Comparison of ENCODE assay signal across 25 mouse cellular contexts in genomic region chr2:119293776-119294390, GRCm38 (mm10). TPM values are rescaled to one million over a fixed set of nuclear protein-coding genes. Genes with fewer than 3 reads are reported as not detected.
DNase-seq lines count a peak whose midpoint lies in the region; ATAC-seq and TF ChIP-seq lines count a peak whose summit lies in the region.
"Had no signal": no experiment of that assay in that cellular context is flagged by ENCODE, and none has a peak within 500 bp of the region (broad histone marks: within the 10 kb centered on the region; RNA-seq: fewer than 3 reads in every experiment).

No protein-coding gene starts in this region.

- H3K4me1 ChIP-seq in E14TG2a.4 (replicated peaks; ENCODE audit: low read depth, low read length): peaks cover 54% of the 10 kb centered on the region
- H3K4me1 ChIP-seq in midbrain, embryonic 14.5 days (ENCODE audit: control insufficient read depth, insufficient read depth, low read length): peaks cover 9% of the 10 kb centered on the region

- peaks cover 78% of the 10 kb centered on the region for H3K36me3 ChIP-seq in E14TG2a.4 (ENCODE audit: insufficient read depth, low read length)
- peaks cover 69% of the 10 kb centered on the region for H3K36me3 ChIP-seq in midbrain, embryonic 14.5 days (ENCODE audit: control insufficient read depth, insufficient read depth, low read length)

- no peak for ATAC-seq in midbrain, embryonic 14.5 days (ENCODE audit: low FRiP score, low TSS enrichment)
- ATAC-seq: forebrain, embryonic 14.5 days; inflammation-experienced regulatory T-cells, adult 6 months; liver, embryonic 12.5 days; liver, postnatal 0 days; midbrain, embryonic 13.5 days had no signal

- 96% methylated on average over 34 of the region's 34 CpGs for WGBS in midbrain, embryonic 14.5 days

- no peaks in the 10 kb centered on the region for H3K9me3 ChIP-seq in E14TG2a.4 (ENCODE audit: low read length)
- no peaks in the 10 kb centered on the region for H3K9me3 ChIP-seq in midbrain, embryonic 14.5 days (ENCODE audit: control insufficient read depth, low read length)
- H3K9me3 ChIP-seq: hindbrain, embryonic 10.5 days; hindbrain, embryonic 15.5 days; liver, embryonic 12.5 days; midbrain, embryonic 13.5 days; stomach, embryonic 15.5 days had no signal

- no peak overlapping the region for H3K4me2 ChIP-seq in midbrain, embryonic 14.5 days (ENCODE audit: low read length)
- H3K4me2 ChIP-seq: hindbrain, embryonic 15.5 days; liver, embryonic 12.5 days; midbrain, embryonic 13.5 days; stomach, embryonic 15.5 days had no signal

- peaks cover 9% of the 10 kb centered on the region; the same call in 1 of the 2 replicates for H3K27me3 ChIP-seq in E14TG2a.4 (ENCODE audit: insufficient read depth, low read length)
- no peaks in the 10 kb centered on the region for H3K27me3 ChIP-seq in midbrain, embryonic 14.5 days (ENCODE audit: control insufficient read depth, insufficient read depth, low read length)
- H3K27me3 ChIP-seq: hindbrain, embryonic 15.5 days; liver, embryonic 12.5 days; midbrain, embryonic 13.5 days; stomach, embryonic 15.5 days had no signal

- TF ChIP-seq CTCF in E14TG2a.4 (conservative IDR thresholded peaks at IDR 0.05; ENCODE audit: low read length): no peak

- H3K4me3 ChIP-seq in E14TG2a.4 (replicated peaks; ENCODE audit: low read length): peak overlapping the region; percentile 70
- no peak overlapping the region for H3K4me3 ChIP-seq in midbrain, embryonic 14.5 days (replicated peaks; ENCODE audit: low read depth, low read length)
- H3K4me3 ChIP-seq: hindbrain, embryonic 10.5 days; hindbrain, embryonic 15.5 days; liver, embryonic 12.5 days; midbrain, embryonic 13.5 days; stomach, embryonic 15.5 days had no signal

- no peak overlapping the region for H3K9ac ChIP-seq in midbrain, embryonic 14.5 days (replicated peaks; ENCODE audit: low read length)
- H3K9ac ChIP-seq: hindbrain, embryonic 15.5 days; liver, embryonic 12.5 days; liver, postnatal 0 days; midbrain, embryonic 13.5 days; stomach, embryonic 15.5 days had no signal

- DNase-seq in brain, adult 2 months (ENCODE audit: low read depth, low spot score): peak; percentile 81
- peak; percentile 60 for DNase-seq in cerebellum, adult 8-10 months
- DNase-seq in cerebellum, postnatal 25 days: peak; percentile 69 to 73
- DNase-seq in thymus, postnatal 10 days (ENCODE audit: low spot score in 2 of 2): no peak
- no peak for DNase-seq in embryo, embryonic 10.5 days (ENCODE audit: low spot score)
- no peak for DNase-seq in midbrain, embryonic 14.5 days
- DNase-seq: adrenal gland, postnatal 10 days; gastrocnemius, postnatal 14 days; heart, postnatal 14 days; kidney, adult 18-20 months; kidney, postnatal 4 days; layer of hippocampus, postnatal 36 days; left cerebral cortex, postnatal 4 days; liver, postnatal 0 days; lung, postnatal 36 days; right cerebral cortex, postnatal 25 days; thymus, postnatal 14 days had no signal

- no peak overlapping the region for H3K27ac ChIP-seq in midbrain, embryonic 14.5 days (replicated peaks; ENCODE audit: low read depth, low read length)
- H3K27ac ChIP-seq: hindbrain, embryonic 10.5 days; hindbrain, embryonic 15.5 days; liver, embryonic 12.5 days; midbrain, embryonic 13.5 days; stomach, embryonic 15.5 days had no signal

RNA-seq across cellular contexts. Expression of gene Vps18, which starts 5.3 kb away (rescaled TPM):
- 19.3 and 22.6 TPM in 2 replicates for polyA plus RNA-seq in midbrain, embryonic 14.5 days (2014; fragmentation: Nextera tagmentation; extraction: Ambion mirVana)

RNA-seq across cellular contexts. Expression of gene Rhov, which starts 22.8 kb away (rescaled TPM):
- 19.9 and 27.1 TPM in 2 replicates for polyA plus RNA-seq in midbrain, embryonic 14.5 days (2014; fragmentation: Nextera tagmentation; extraction: Ambion mirVana)
- polyA plus RNA-seq: liver, postnatal 0 days had no signal

RNA-seq across cellular contexts. Expression of gene Dll4, which starts 31.7 kb away (rescaled TPM):
- polyA plus RNA-seq in midbrain, embryonic 14.5 days (2014; fragmentation: Nextera tagmentation; extraction: Ambion mirVana): 4.0 and 4.4 TPM in 2 replicates
- polyA plus RNA-seq: inflammation-experienced regulatory T-cells, adult 6 months had no signal

RNA-seq across cellular contexts. Expression of gene Spint1, which starts 56.7 kb away (rescaled TPM):
- 0.26 and 0.74 TPM in 2 replicates for polyA plus RNA-seq in midbrain, embryonic 14.5 days (2014; fragmentation: Nextera tagmentation; extraction: Ambion mirVana)

RNA-seq across cellular contexts. Expression of gene Chac1, which starts 57.1 kb away (rescaled TPM):
- 5.0 and 8.4 TPM in 2 replicates for polyA plus RNA-seq in midbrain, embryonic 14.5 days (2014; fragmentation: Nextera tagmentation; extraction: Ambion mirVana)
- polyA plus RNA-seq: inflammation-experienced regulatory T-cells, adult 6 months had no signal

Comparison
In these comparisons a context has a peak if more than half of its experiments do, and no peak if none do; other contexts are left out.
1. DNase-seq: peak in brain, adult 2 months (single experiment), cerebellum, adult 8-10 months (single experiment) and cerebellum, postnatal 25 days (2 of 2); none in thymus, postnatal 10 days (0 of 2), embryo, embryonic 10.5 days (single experiment) and midbrain, embryonic 14.5 days (single experiment).